Mouse (Mus musculus) spleen, embryonic (tissue): ENCODE measurements around the gene Gm49353.

ENCODE experiments used
- CTCF ChIA-PET: fragments of 350-600 bp; sonication (Branson Sonifier 250); formaldehyde crosslinking; loops from one replicate; lab custom pipeline; 2022; lab: Charles Lee

Gm49353 gene

GRCm38 (mm10) chr10:29198642-29199041 lies at the start of gene Gm49353:
Gene Gm49353 (plus strand): TSS chr10:29198954.
- CTCF ChIA-PET: no interaction called here

GRCm38 (mm10) chr10:29155304-29155703 lies 43.5 kb upstream of the Gm49353 start:
- CTCF ChIA-PET: no interaction called here

GRCm38 (mm10) chr10:29161664-29162063 lies 37.1 kb upstream of the Gm49353 start:
- CTCF ChIA-PET: no interaction called here

GRCm38 (mm10) chr10:29173778-29174177 lies 25.0 kb upstream of the Gm49353 start:
- CTCF ChIA-PET: no interaction called here

- CTCF ChIA-PET: no interaction called here
Observed at GRCm38 (mm10) chr10:29175656-29176055, 23.1 kb upstream of the Gm49353 start.

GRCm38 (mm10) chr10:29176881-29177280 lies 21.9 kb upstream of the Gm49353 start:
- CTCF ChIA-PET: no interaction called here

- CTCF ChIA-PET: no interaction called here
Observed at GRCm38 (mm10) chr10:29178003-29178402, 20.8 kb upstream of the Gm49353 start.

GRCm38 (mm10) chr10:29180210-29180609 lies 18.5 kb upstream of the Gm49353 start:
- CTCF ChIA-PET: no interaction called here

GRCm38 (mm10) chr10:29181046-29181445 lies 17.7 kb upstream of the Gm49353 start:
- CTCF ChIA-PET: no interaction called here

- CTCF ChIA-PET: no interaction called here
Observed at GRCm38 (mm10) chr10:29193769-29194168, 5.0 kb upstream of the Gm49353 start.

- CTCF ChIA-PET: no interaction called here
Observed at GRCm38 (mm10) chr10:29196811-29197210, 1.9 kb upstream of the Gm49353 start.

- CTCF ChIA-PET: no interaction called here
Observed at GRCm38 (mm10) chr10:29199835-29200234, 1.1 kb downstream of the Gm49353 start.

- CTCF ChIA-PET: no interaction called here
Observed at GRCm38 (mm10) chr10:29200609-29201008, 1.9 kb downstream of the Gm49353 start.

GRCm38 (mm10) chr10:29206730-29207129 lies 8.0 kb downstream of the Gm49353 start:
- CTCF ChIA-PET: no interaction called here

- CTCF ChIA-PET: no interaction called here
Observed at GRCm38 (mm10) chr10:29208735-29209134, 10.0 kb downstream of the Gm49353 start.

GRCm38 (mm10) chr10:29211453-29211852 lies 12.7 kb downstream of the Gm49353 start, which contains the start of gene 9330159F19Rik:
Gene 9330159F19Rik (plus strand): TSS chr10:29211606.
- CTCF ChIA-PET: no interaction called here

- CTCF ChIA-PET: no interaction called here
Observed at GRCm38 (mm10) chr10:29213534-29214100, 14.9 kb downstream of the Gm49353 start.

- CTCF ChIA-PET: no interaction called here
Observed at GRCm38 (mm10) chr10:29216957-29217356, 18.2 kb downstream of the Gm49353 start.

GRCm38 (mm10) chr10:29217451-29217850 lies 18.7 kb downstream of the Gm49353 start:
- CTCF ChIA-PET: no interaction called here

GRCm38 (mm10) chr10:29225329-29225728 lies 26.6 kb downstream of the Gm49353 start:
- CTCF ChIA-PET: no interaction called here

GRCm38 (mm10) chr10:29231208-29231607 lies 32.5 kb downstream of the Gm49353 start:
- CTCF ChIA-PET: no interaction called here
